Mouse (Mus musculus): ENCODE measurements around the gene BC030867.

DNA sequence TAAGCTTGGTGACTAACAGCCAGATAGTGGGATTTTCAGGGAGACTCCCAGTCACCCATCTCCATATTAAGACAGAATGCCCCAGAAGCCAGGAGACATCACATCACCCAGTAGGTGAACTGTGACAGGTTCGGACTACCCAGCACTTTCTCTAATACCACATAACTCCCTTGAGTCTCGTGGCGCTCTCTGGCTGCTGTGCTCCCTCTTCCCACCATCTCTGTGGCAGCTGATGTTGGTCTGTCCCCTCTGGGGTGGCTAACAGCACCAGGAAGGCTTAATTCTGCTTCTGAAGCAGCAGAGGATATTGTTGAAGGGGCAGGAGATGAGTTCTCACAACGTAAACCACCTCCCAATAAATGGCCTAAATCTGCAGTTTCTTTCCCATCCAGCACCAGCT lies 63.3 kb downstream of the BC030867 start:
- TF ChIP-seq CTCF (IDR thresholded peaks at IDR 0.05; ENCODE audit: insufficient read depth, low read length): no peak
- no peak for TF ChIP-seq POLR2A (IDR thresholded peaks at IDR 0.05; ENCODE audit: borderline replicate concordance, extremely low read depth, low read depth, low read length)

Measured in lung, adult 2 months (tissue).